Mouse (Mus musculus) olfactory bulb, adult 2 months (tissue): ENCODE results near the gene C1qtnf1.

Experiments used
- CTCF ChIP-seq: fragments of 200-500 bp; IDR thresholded peaks from 2 replicates; pipeline ENCODE4 v1.5.1; 2012; ENCODE audit warnings: low read depth, mild to moderate bottlenecking, low read length, moderate library complexity; ENCODE audit not compliant: insufficient read depth
- POLR2A ChIP-seq: fragments of 200-500 bp; IDR thresholded peaks from 2 replicates; pipeline ENCODE4 v1.6.1; 2012; ENCODE audit warnings: mild to moderate bottlenecking, low read depth, low read length, moderate library complexity; ENCODE audit not compliant: insufficient read depth

DNA sequence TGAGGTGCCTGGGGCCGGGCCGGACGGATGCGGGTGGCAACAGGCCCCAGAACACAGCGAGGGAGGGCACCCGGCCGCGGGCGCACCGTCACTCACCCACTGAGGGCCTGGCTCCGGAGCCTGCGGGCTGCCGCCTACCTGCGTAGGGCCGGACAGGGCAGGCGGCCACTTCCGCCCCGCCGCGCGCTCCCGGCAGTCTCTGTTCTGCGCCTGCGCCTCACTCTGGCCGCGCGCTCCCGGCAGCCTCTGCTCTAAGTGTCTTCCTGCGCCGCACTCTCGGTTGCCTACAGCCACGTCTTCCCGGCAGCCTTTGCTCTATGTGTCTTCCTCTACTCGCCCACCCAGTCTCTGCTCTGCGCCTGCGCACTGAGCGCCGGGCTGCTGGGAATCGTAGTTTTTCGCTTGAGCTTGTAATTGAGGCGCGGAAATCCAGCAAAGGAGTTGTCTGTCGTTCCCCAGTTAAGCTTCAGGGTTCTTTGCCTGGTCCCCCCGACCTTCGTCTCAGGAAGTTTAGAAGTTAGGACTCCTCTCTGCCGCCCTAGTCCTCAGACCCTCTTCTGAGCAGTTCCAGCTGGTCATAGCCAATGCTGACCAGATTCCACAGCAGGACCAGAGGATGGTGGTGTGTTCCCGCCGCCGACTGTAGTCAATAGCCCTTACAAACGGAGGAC is 9.0 kb upstream of the C1qtnf1 start, which contains the start of gene Cant1:
- TF ChIP-seq POLR2A (peak; percentile 86), CTCF (no peak)
